Comparison of ENCODE assay signal across 14 mouse cellular contexts in genomic region chr16:23624205-23624604, GRCm38 (mm10).
DNase-seq lines count a peak whose midpoint lies in the region; ATAC-seq and TF ChIP-seq lines count a peak whose summit lies in the region.
"Had no signal": no experiment of that assay in that cellular context is flagged by ENCODE, and none has a peak within 500 bp of the region (broad histone marks: within the 10 kb centered on the region; RNA-seq: fewer than 3 reads in every experiment).

No protein-coding gene starts in this region.

- 47% methylated on average over 4 of the region's 4 CpGs for WGBS in hindbrain, embryonic 13.5 days
- WGBS in hindbrain, embryonic 11.5 days = 68% methylated on average over 4 of the region's 4 CpGs
- WGBS in hindbrain, postnatal 0 days = 24% methylated on average over 4 of the region's 4 CpGs
- WGBS in kidney, embryonic 16.5 days = 48% methylated on average over 4 of the region's 4 CpGs

- 0 out of 2 replicates have a peak, but pooled peaks cover 4% of the 10 kb centered on the region for H3K4me1 ChIP-seq in hindbrain, embryonic 13.5 days (replicated peaks)
- no peaks in the 10 kb centered on the region for H3K4me1 ChIP-seq in hindbrain, embryonic 11.5 days (replicated peaks; ENCODE audit: control insufficient read depth, insufficient read depth, low read length)
- H3K4me1 ChIP-seq in hindbrain, postnatal 0 days (ENCODE audit: insufficient read depth, low read length) = no peaks in the 10 kb centered on the region
- no peaks in the 10 kb centered on the region for H3K4me1 ChIP-seq in kidney, embryonic 16.5 days (ENCODE audit: insufficient read depth, low read length)
- H3K4me1 ChIP-seq: limb, embryonic 15.5 days had no signal

- H3K4me3 ChIP-seq in hindbrain, embryonic 13.5 days = no peak overlapping the region
- no peak overlapping the region for H3K4me3 ChIP-seq in hindbrain, embryonic 11.5 days (ENCODE audit: low read depth, low read length)
- H3K4me3 ChIP-seq in hindbrain, postnatal 0 days (ENCODE audit: low read length) = no peak overlapping the region
- H3K4me3 ChIP-seq in kidney, embryonic 16.5 days (ENCODE audit: low read length) = no peak overlapping the region
- H3K4me3 ChIP-seq: limb, embryonic 15.5 days; myocyte had no signal

- no peak overlapping the region for H3K4me2 ChIP-seq in hindbrain, embryonic 13.5 days
- no peak overlapping the region for H3K4me2 ChIP-seq in hindbrain, embryonic 11.5 days (replicated peaks; ENCODE audit: low read depth, low read length)
- H3K4me2 ChIP-seq in hindbrain, postnatal 0 days (ENCODE audit: low read depth, low read length) = no peak overlapping the region
- H3K4me2 ChIP-seq in kidney, embryonic 16.5 days (replicated peaks; ENCODE audit: low read depth, low read length) = no peak overlapping the region
- H3K4me2 ChIP-seq: limb, embryonic 15.5 days had no signal

- H3K27me3 ChIP-seq in hindbrain, embryonic 13.5 days = no peaks in the 10 kb centered on the region
- no peaks in the 10 kb centered on the region for H3K27me3 ChIP-seq in hindbrain, embryonic 11.5 days (ENCODE audit: control insufficient read depth, insufficient read depth, low read length)
- no peaks in the 10 kb centered on the region for H3K27me3 ChIP-seq in hindbrain, postnatal 0 days (ENCODE audit: insufficient read depth, low read length)
- H3K27me3 ChIP-seq in kidney, embryonic 16.5 days (ENCODE audit: insufficient read depth, low read length) = no peaks in the 10 kb centered on the region
- H3K27me3 ChIP-seq: limb, embryonic 15.5 days had no signal

- no peaks in the 10 kb centered on the region for H3K9me3 ChIP-seq in hindbrain, embryonic 13.5 days
- no peaks in the 10 kb centered on the region for H3K9me3 ChIP-seq in hindbrain, embryonic 11.5 days (ENCODE audit: control insufficient read depth, low read length)
- H3K9me3 ChIP-seq in hindbrain, postnatal 0 days (ENCODE audit: low read length) = no peaks in the 10 kb centered on the region
- no peaks in the 10 kb centered on the region for H3K9me3 ChIP-seq in kidney, embryonic 16.5 days (ENCODE audit: low read length)
- H3K9me3 ChIP-seq: limb, embryonic 15.5 days had no signal

- no peak for TF ChIP-seq CTCF in hindbrain, postnatal 0 days (IDR thresholded peaks at IDR 0.05; ENCODE audit: low read depth)

- H3K9ac ChIP-seq in hindbrain, embryonic 13.5 days = no peak overlapping the region
- no peak overlapping the region for H3K9ac ChIP-seq in hindbrain, embryonic 11.5 days (ENCODE audit: low read depth, low read length)
- no peak overlapping the region for H3K9ac ChIP-seq in hindbrain, postnatal 0 days (replicated peaks; ENCODE audit: low read length)
- no peak overlapping the region for H3K9ac ChIP-seq in kidney, embryonic 16.5 days (replicated peaks; ENCODE audit: low read length)
- H3K9ac ChIP-seq: limb, embryonic 15.5 days had no signal

- H3K36me3 ChIP-seq in hindbrain, embryonic 13.5 days = no peaks in the 10 kb centered on the region
- H3K36me3 ChIP-seq in hindbrain, embryonic 11.5 days (ENCODE audit: control insufficient read depth, insufficient read depth, low read length) = no peaks in the 10 kb centered on the region
- H3K36me3 ChIP-seq in hindbrain, postnatal 0 days (ENCODE audit: insufficient read depth, low read length) = no peaks in the 10 kb centered on the region
- H3K36me3 ChIP-seq in kidney, embryonic 16.5 days (ENCODE audit: insufficient read depth, low read length) = no peaks in the 10 kb centered on the region
- H3K36me3 ChIP-seq: limb, embryonic 15.5 days had no signal

- DNase-seq in adrenal gland, adult 2 months = peak; percentile 13
- DNase-seq in adrenal gland, postnatal 36 days = no peak
- DNase-seq in hindbrain, embryonic 11.5 days (ENCODE audit: low spot score) = no peak
- DNase-seq in 3T3-L1 (ENCODE audit: low read depth, low spot score) = peak; percentile 38
- DNase-seq in hindbrain, postnatal 0 days (ENCODE audit: low spot score) = peak; percentile 42
- DNase-seq in kidney, postnatal 25 days = no peak
- DNase-seq: heart, postnatal 36 days; kidney, adult 11 months; lung, adult 2 months; thymus, postnatal 14 days had no signal

- peak; percentile 52 for ATAC-seq in hindbrain, embryonic 13.5 days (ENCODE audit: low FRiP score)
- no peak for ATAC-seq in hindbrain, embryonic 11.5 days (ENCODE audit: low FRiP score)
- ATAC-seq in hindbrain, postnatal 0 days = peak; percentile 40; the same call in 1 of the 2 replicates
- no peak for ATAC-seq in kidney, embryonic 16.5 days (ENCODE audit: low FRiP score, low TSS enrichment)

- peak overlapping the region; percentile 5; the same call in 1 of the 2 replicates for H3K27ac ChIP-seq in hindbrain, embryonic 13.5 days
- no peak overlapping the region for H3K27ac ChIP-seq in hindbrain, embryonic 11.5 days (ENCODE audit: low read depth, low read length)
- no peak overlapping the region for H3K27ac ChIP-seq in hindbrain, postnatal 0 days
- H3K27ac ChIP-seq in kidney, embryonic 16.5 days (ENCODE audit: low read length) = no peak overlapping the region
- H3K27ac ChIP-seq: limb, embryonic 15.5 days had no signal

Comparison
In these comparisons a context has a peak if more than half of its experiments do, and no peak if none do; other contexts are left out.
1. DNase-seq: peak in adrenal gland, adult 2 months (single experiment), 3T3-L1 (single experiment) and hindbrain, postnatal 0 days (single experiment); none in adrenal gland, postnatal 36 days (0 of 2), hindbrain, embryonic 11.5 days (single experiment) and kidney, postnatal 25 days (0 of 2).
2. ATAC-seq: peak in hindbrain, embryonic 13.5 days (single experiment) and hindbrain, postnatal 0 days (single experiment); none in hindbrain, embryonic 11.5 days (single experiment) and kidney, embryonic 16.5 days (single experiment).